Mouse (Mus musculus): ENCODE results near the gene Lman1l. TPM values are rescaled to one million over a fixed set of nuclear protein-coding genes. Genes with fewer than 3 reads are reported as not detected.

Gene Lman1l
- total RNA-seq, 2 experiments from 2014 or later, result not detected

Other genes with a start within 250 kb of the Lman1l start
- gene Ppcdc, start 180.7 kb downstream of the Lman1l start, total RNA-seq (2015), result 13.4 and 15.4 TPM in 2 replicates
- 15.9 and 19.1 TPM in 2 replicates for gene Ppcdc, start 180.7 kb downstream of the Lman1l start, total RNA-seq (2017)
- gene Scamp5, start 152.7 kb downstream of the Lman1l start, total RNA-seq (2015), result 0.77 and 1.9 TPM in 2 replicates
- 1.1 and 1.8 TPM in 2 replicates for gene Scamp5, start 152.7 kb downstream of the Lman1l start, total RNA-seq (2017)
- gene Rpp25, start 116.7 kb downstream of the Lman1l start, total RNA-seq (2015), result 0.12 and 0.30 TPM in 2 replicates
- 0.20 TPM in 1 of 2 replicates, not detected in the other for gene Rpp25, start 116.7 kb downstream of the Lman1l start, total RNA-seq (2017)
- gene Cox5a, start 99.5 kb downstream of the Lman1l start, total RNA-seq (2015), result 617 and 644 TPM in 2 replicates
- gene Cox5a, start 99.5 kb downstream of the Lman1l start, total RNA-seq (2017), result 85.1 and 114 TPM in 2 replicates
- gene Fam219b, start 83.2 kb downstream of the Lman1l start, total RNA-seq (2015), result 4.5 and 6.9 TPM in 2 replicates
- 9.2 and 12.8 TPM in 2 replicates for gene Fam219b, start 83.2 kb downstream of the Lman1l start, total RNA-seq (2017)
- 15.5 and 21.5 TPM in 2 replicates for gene Mpi, start 68.0 kb downstream of the Lman1l start, total RNA-seq (2015)
- gene Mpi, start 68.0 kb downstream of the Lman1l start, total RNA-seq (2017), result 14.0 and 17.2 TPM in 2 replicates
- 71.1 and 73.2 TPM in 2 replicates for gene Scamp2, start 59.8 kb downstream of the Lman1l start, total RNA-seq (2015)
- 26.2 and 28.2 TPM in 2 replicates for gene Scamp2, start 59.8 kb downstream of the Lman1l start, total RNA-seq (2017)
- 4.0 and 4.6 TPM in 2 replicates for gene Ulk3, start 31.3 kb downstream of the Lman1l start, total RNA-seq (2015)
- 1.8 and 2.9 TPM in 2 replicates for gene Ulk3, start 31.3 kb downstream of the Lman1l start, total RNA-seq (2017)
- gene Cplx3, start 14.5 kb downstream of the Lman1l start, total RNA-seq (2015), result not detected in 2 replicates
- gene Cplx3, start 14.5 kb downstream of the Lman1l start, total RNA-seq (2017), result not detected in 2 replicates
- 58.6 and 71.3 TPM in 2 replicates for gene Csk, start 32.9 kb upstream of the Lman1l start, total RNA-seq (2015)
- gene Csk, start 32.9 kb upstream of the Lman1l start, total RNA-seq (2017), result 119 and 152 TPM in 2 replicates
- gene Cyp1a2, start 62.9 kb upstream of the Lman1l start, total RNA-seq (2015), result not detected in 2 replicates
- not detected in 2 replicates for gene Cyp1a2, start 62.9 kb upstream of the Lman1l start, total RNA-seq (2017)
- 0.39 TPM in 1 of 2 replicates, not detected in the other for gene Cyp1a1, start 67.2 kb upstream of the Lman1l start, total RNA-seq (2015)
- gene Cyp1a1, start 67.2 kb upstream of the Lman1l start, total RNA-seq (2017), result 0.20 TPM in 1 of 2 replicates, not detected in the other
- gene Edc3, start 87.8 kb upstream of the Lman1l start, total RNA-seq (2015), result 6.4 and 8.2 TPM in 2 replicates
- 4.5 and 4.8 TPM in 2 replicates for gene Edc3, start 87.8 kb upstream of the Lman1l start, total RNA-seq (2017)
- 32.6 and 43.0 TPM in 2 replicates for gene Clk3, start 145.1 kb upstream of the Lman1l start, total RNA-seq (2015)
- gene Clk3, start 145.1 kb upstream of the Lman1l start, total RNA-seq (2017), result 36.4 and 40.8 TPM in 2 replicates
- gene Arid3b, start 216.0 kb upstream of the Lman1l start, total RNA-seq (2015), result 2.4 and 3.8 TPM in 2 replicates
- gene Arid3b, start 216.0 kb upstream of the Lman1l start, total RNA-seq (2017), result 0.87 and 0.98 TPM in 2 replicates

Data from megakaryocyte progenitor cell, adult 5-6 weeks (primary cell).